Mouse (Mus musculus) forebrain, embryonic 10.5 days (tissue): Measurements from ENCODE around the gene Tpsb2. TPM values are rescaled to one million over a fixed set of nuclear protein-coding genes. Genes with fewer than 3 reads are reported as not detected.

Experiments used
- DNase-seq: peaks from one replicate; pipeline ENCODE4 v3.0.0-alpha.2; 2017; ENCODE audit warnings: low spot score; ENCODE audit errors: extremely low spot score
- H3K27ac ChIP-seq: fragments of 300-500 bp; sonication (generic); 2 replicates; pipeline ENCODE4 v1.5.1; 2016; ENCODE audit warnings: mild to moderate bottlenecking
- H3K27me3 ChIP-seq: fragments of 300-500 bp; sonication (generic); 2 replicates; pipeline ENCODE4 v1.6.1; 2016; ENCODE audit warnings: mild to moderate bottlenecking; ENCODE audit not compliant: poor library complexity, severe bottlenecking
- H3K36me3 ChIP-seq: fragments of 300-500 bp; sonication (generic); replicated peaks from 2 replicates; pipeline ENCODE4 v1.6.1; 2016; ENCODE audit warnings: mild to moderate bottlenecking, moderate library complexity
- H3K4me1 ChIP-seq: fragments of 300-500 bp; sonication (generic); 2 replicates; pipeline ENCODE4 v1.6.1; 2016
- H3K4me3 ChIP-seq: fragments of 300-500 bp; sonication (generic); 2 replicates; pipeline ENCODE4 v1.5.1; 2016; ENCODE audit warnings: mild to moderate bottlenecking, moderate library complexity
- H3K9me3 ChIP-seq: fragments of 300-500 bp; sonication (generic); 2 replicates; pipeline ENCODE4 v1.6.1; 2016; ENCODE audit warnings: mild to moderate bottlenecking, moderate library complexity
- WGBS: fragments of 180-500 bp; shearing (Covaris S2); methylation state at CpG from one replicate; pipeline ENCODE4 v1.1.7; 2016; 5-methylcytosine and 5-hydroxymethylcytosine counted together
- polyA plus RNA-seq: library from polyadenylated mRNA; unstranded; fragments of >200 nt; fragmentation: Nextera tagmentation; extraction: Ambion mirVana; gene quantifications from 2 replicates; pipeline ENCODE4 v1.2.1, GENCODE M21; 2016

Tpsb2 gene
- polyA plus RNA-seq = not detected in 2 replicates

- H3K27ac ChIP-seq = no peak within 1 kb of the TSS
- no peak for DNase-seq
- H3K4me3 ChIP-seq = no peak within 1 kb of the TSS
- H3K36me3 ChIP-seq = no peaks in the 10 kb centered on the region
- no peaks in the 10 kb centered on the region for H3K27me3 ChIP-seq
- H3K4me1 ChIP-seq = no peaks in the 10 kb centered on the region
- no peaks in the 10 kb centered on the region for H3K9me3 ChIP-seq
- WGBS = 78% methylated on average over 2 of the region's 2 CpGs
Observed at GRCm38 (mm10) chr17:25366005-25366404, at the start of gene Tpsb2. Gene Tpsb2, plus strand, starts transcription at chr17:25366305.

GRCm38 (mm10) chr17:25318354-25318753, 47.8 kb upstream of the Tpsb2 start, which contains the start of gene Prss29:
Gene Prss29, plus strand, starts transcription at chr17:25318654.
- Histone ChIP-seq H3K9me3 (no peaks in the 10 kb centered on the region), H3K27me3 (no peaks in the 10 kb centered on the region), H3K4me3 (no peak within 1 kb of the TSS), H3K4me1 (no peaks in the 10 kb centered on the region), H3K27ac (no peak within 1 kb of the TSS), H3K36me3 (no peaks in the 10 kb centered on the region)
- DNase-seq = no peak
- 89% methylated on average over 5 of the region's 5 CpGs for WGBS

- 92% methylated on average over 8 of the region's 8 CpGs for WGBS
- no peaks in the 10 kb centered on the region for H3K4me1 ChIP-seq
- no peak overlapping the region for H3K4me3 ChIP-seq
- no peaks in the 10 kb centered on the region for H3K9me3 ChIP-seq
- no peak for DNase-seq
- H3K27me3 ChIP-seq = no peaks in the 10 kb centered on the region
- H3K36me3 ChIP-seq = no peaks in the 10 kb centered on the region
- H3K27ac ChIP-seq = no peak overlapping the region
Observed at GRCm38 (mm10) chr17:25320819-25321218, 45.3 kb upstream of the Tpsb2 start.

GRCm38 (mm10) chr17:25322930-25323329, 43.2 kb upstream of the Tpsb2 start:
- no peaks in the 10 kb centered on the region for H3K9me3 ChIP-seq
- H3K27me3 ChIP-seq = no peaks in the 10 kb centered on the region
- H3K4me1 ChIP-seq = no peaks in the 10 kb centered on the region
- H3K4me3 ChIP-seq = no peak overlapping the region
- no peak overlapping the region for H3K27ac ChIP-seq
- DNase-seq = no peak
- 34% methylated on average over 2 of the region's 2 CpGs for WGBS
- no peaks in the 10 kb centered on the region for H3K36me3 ChIP-seq

DNA sequence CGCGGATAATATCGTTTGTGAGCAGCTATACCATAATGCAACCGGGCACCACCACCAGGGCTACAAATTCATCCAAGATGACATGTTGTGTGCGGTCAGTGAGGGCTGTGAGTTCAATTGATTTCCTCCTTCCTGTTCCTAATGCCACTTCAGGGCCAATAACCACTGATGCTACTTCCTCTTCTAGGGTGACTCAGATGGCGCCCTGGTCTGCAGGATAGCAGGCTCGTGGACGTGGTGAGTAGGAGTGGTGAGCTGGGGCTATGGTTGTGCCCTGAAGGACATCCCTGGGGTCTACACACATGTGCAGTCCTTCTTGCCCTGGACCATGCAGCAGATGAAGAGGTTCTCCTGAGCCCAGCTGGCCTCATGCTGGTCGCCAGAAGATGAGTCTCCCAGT, 33.8 kb upstream of the Tpsb2 start:
- no peak for DNase-seq
- H3K4me1 ChIP-seq = no peaks in the 10 kb centered on the region
- H3K9me3 ChIP-seq = no peaks in the 10 kb centered on the region
- H3K27ac ChIP-seq = no peak overlapping the region
- peaks cover 15% of the 10 kb centered on the region for H3K27me3 ChIP-seq
- H3K4me3 ChIP-seq = no peak overlapping the region
- no peaks in the 10 kb centered on the region for H3K36me3 ChIP-seq
- 83% methylated on average over 9 of the region's 9 CpGs for WGBS

GRCm38 (mm10) chr17:25333943-25334342, 32.2 kb upstream of the Tpsb2 start:
- H3K36me3 ChIP-seq = no peaks in the 10 kb centered on the region
- no peaks in the 10 kb centered on the region for H3K4me1 ChIP-seq
- no peaks in the 10 kb centered on the region for H3K9me3 ChIP-seq
- H3K4me3 ChIP-seq = no peak overlapping the region
- H3K27me3 ChIP-seq = peaks cover 15% of the 10 kb centered on the region
- DNase-seq = peak; percentile 76
- 1% methylated on average over 8 of the region's 8 CpGs for WGBS
- H3K27ac ChIP-seq = no peak overlapping the region

GRCm38 (mm10) chr17:25338218-25338617, 27.9 kb upstream of the Tpsb2 start:
- no peaks in the 10 kb centered on the region for H3K36me3 ChIP-seq
- no peak for DNase-seq
- 83% methylated on average over 4 of the region's 4 CpGs for WGBS
- H3K9me3 ChIP-seq = no peaks in the 10 kb centered on the region
- no peaks in the 10 kb centered on the region for H3K4me1 ChIP-seq
- H3K27ac ChIP-seq = no peak overlapping the region
- no peak overlapping the region for H3K4me3 ChIP-seq
- peaks cover 13% of the 10 kb centered on the region for H3K27me3 ChIP-seq

DNA sequence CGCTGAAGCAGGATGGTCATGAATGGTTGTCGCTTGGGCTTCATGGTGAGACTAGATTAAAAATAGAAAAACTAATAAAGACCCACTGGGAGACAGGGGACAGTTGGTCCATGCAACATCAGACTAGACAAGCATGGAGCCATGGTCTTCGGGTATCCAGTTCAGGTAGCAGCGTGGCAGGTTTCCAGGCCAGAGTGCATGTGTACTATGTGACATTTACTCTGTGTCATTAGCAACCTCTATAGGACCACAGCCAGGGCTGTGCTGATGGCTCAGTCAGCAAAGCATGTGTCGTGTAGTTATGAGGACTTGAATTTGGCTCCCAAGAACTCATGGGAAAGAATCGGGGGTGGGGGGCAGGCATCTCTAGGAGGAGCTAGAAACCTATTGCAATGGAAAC, 26.1 kb upstream of the Tpsb2 start:
- no peaks in the 10 kb centered on the region for H3K27me3 ChIP-seq
- H3K27ac ChIP-seq = no peak overlapping the region
- DNase-seq = no peak
- H3K4me1 ChIP-seq = no peaks in the 10 kb centered on the region
- no peaks in the 10 kb centered on the region for H3K36me3 ChIP-seq
- no peak overlapping the region for H3K4me3 ChIP-seq
- WGBS = 89% methylated on average over 6 of the region's 6 CpGs
- H3K9me3 ChIP-seq = no peaks in the 10 kb centered on the region

DNA sequence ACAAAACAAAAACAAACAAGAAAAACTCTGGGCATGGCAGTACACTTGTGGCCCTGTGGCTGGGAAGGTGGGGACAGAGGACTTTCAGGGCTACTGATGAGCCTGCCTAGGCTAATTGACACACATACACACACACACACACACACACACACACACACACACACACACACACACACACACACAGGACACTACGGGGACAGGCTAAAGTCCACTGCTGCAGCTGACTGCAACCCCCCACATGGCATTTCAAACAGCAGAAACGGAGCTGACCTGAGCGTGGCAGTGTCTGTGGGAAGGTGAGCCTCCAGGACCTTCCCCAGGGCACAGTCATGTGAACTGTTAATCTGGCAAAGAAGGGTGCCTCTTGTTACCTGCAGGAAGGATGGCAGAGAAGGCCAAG, 24.6 kb upstream of the Tpsb2 start:
- no peak for DNase-seq
- Histone ChIP-seq H3K4me1 (no peaks in the 10 kb centered on the region), H3K4me3 (no peak overlapping the region), H3K27ac (no peak overlapping the region), H3K36me3 (no peaks in the 10 kb centered on the region), H3K9me3 (no peaks in the 10 kb centered on the region), H3K27me3 (no peaks in the 10 kb centered on the region)
- 66% methylated on average over 3 of the region's 3 CpGs for WGBS

GRCm38 (mm10) chr17:25345462-25345861, 20.6 kb upstream of the Tpsb2 start, which contains the start of gene Tpsab1:
Gene Tpsab1, minus strand, starts transcription at chr17:25345562.
- Histone ChIP-seq H3K4me3 (no peak within 1 kb of the TSS), H3K27me3 (no peaks in the 10 kb centered on the region), H3K9me3 (no peaks in the 10 kb centered on the region), H3K36me3 (no peaks in the 10 kb centered on the region), H3K27ac (no peak within 1 kb of the TSS), H3K4me1 (no peaks in the 10 kb centered on the region)
- DNase-seq = no peak
- WGBS = 95% methylated on average over 4 of the region's 4 CpGs

- DNase-seq = no peak
- Histone ChIP-seq H3K27me3 (no peaks in the 10 kb centered on the region), H3K27ac (no peak overlapping the region), H3K4me1 (no peaks in the 10 kb centered on the region), H3K9me3 (no peaks in the 10 kb centered on the region), H3K36me3 (no peaks in the 10 kb centered on the region), H3K4me3 (no peak overlapping the region)
- 71% methylated on average over 2 of the region's 2 CpGs for WGBS
Observed at GRCm38 (mm10) chr17:25361291-25361690, 4.8 kb upstream of the Tpsb2 start.

DNA sequence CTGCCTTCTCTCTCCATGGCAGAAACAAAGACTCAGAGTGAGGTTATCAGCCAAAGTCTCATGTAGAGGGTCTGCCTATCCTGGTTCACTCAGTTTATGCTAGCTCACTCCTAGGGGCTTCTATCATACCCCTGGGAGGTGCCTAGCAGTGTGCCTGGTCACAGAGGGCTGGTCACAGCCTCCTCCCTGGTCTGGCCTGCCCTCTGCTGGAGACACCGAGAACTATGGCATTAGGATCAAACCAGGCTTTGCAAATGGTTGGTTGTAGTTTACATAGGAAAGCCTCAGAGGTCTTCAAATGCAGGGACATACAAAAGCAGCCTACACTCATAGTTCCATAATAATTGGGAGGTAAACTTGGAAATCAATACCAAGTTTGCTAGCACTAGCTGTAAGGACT, 2.4 kb upstream of the Tpsb2 start:
- WGBS = 17% methylated on average over 1 of the region's 1 CpGs
- no peak overlapping the region for H3K27ac ChIP-seq
- no peaks in the 10 kb centered on the region for H3K36me3 ChIP-seq

GRCm38 (mm10) chr17:25368973-25369372, 2.9 kb downstream of the Tpsb2 start, which contains the start of gene Tpsg1:
Gene Tpsg1, plus strand, starts transcription at chr17:25369273.
- no peaks in the 10 kb centered on the region for H3K27me3 ChIP-seq
- H3K36me3 ChIP-seq = no peaks in the 10 kb centered on the region
- H3K27ac ChIP-seq = no peak within 1 kb of the TSS
- H3K4me3 ChIP-seq = no peak within 1 kb of the TSS
- no peak for DNase-seq
- H3K4me1 ChIP-seq = peaks cover 4% of the 10 kb centered on the region; the same call in 1 of the 2 replicates
- H3K9me3 ChIP-seq = no peaks in the 10 kb centered on the region
- 85% methylated on average over 3 of the region's 3 CpGs for WGBS

More for the DNA sequence above, 2.4 kb upstream of the Tpsb2 start:
- no peaks in the 10 kb centered on the region for H3K27me3 ChIP-seq
- no peak for DNase-seq
- H3K4me3 ChIP-seq = no peak overlapping the region
- no peaks in the 10 kb centered on the region for H3K4me1 ChIP-seq
- no peaks in the 10 kb centered on the region for H3K9me3 ChIP-seq

DNA sequence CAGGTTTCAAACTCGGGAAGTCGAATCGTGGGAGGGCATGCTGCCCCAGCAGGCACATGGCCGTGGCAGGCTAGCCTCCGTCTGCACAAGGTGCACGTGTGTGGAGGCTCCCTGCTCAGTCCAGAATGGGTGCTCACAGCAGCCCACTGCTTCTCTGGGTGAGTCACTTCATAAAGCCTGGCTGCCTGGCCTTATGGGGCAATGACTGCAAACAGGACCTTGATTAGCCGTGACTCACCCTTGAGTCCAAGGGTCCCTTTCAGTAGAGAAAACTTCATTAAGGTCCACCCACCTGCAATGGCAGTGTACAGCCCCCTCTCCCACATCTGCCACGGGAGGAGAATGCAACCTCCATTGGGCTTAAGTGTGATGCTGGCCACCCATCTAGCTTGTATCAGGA, 6.4 kb downstream of the Tpsb2 start:
- no peaks in the 10 kb centered on the region for H3K9me3 ChIP-seq
- peaks cover 5% of the 10 kb centered on the region; the same call in 1 of the 2 replicates for H3K4me1 ChIP-seq
- WGBS = 83% methylated on average over 8 of the region's 8 CpGs
- no peak overlapping the region for H3K27ac ChIP-seq
- H3K4me3 ChIP-seq = no peak overlapping the region
- no peaks in the 10 kb centered on the region; the same call in 1 of the 2 replicates for H3K36me3 ChIP-seq
- H3K27me3 ChIP-seq = no peaks in the 10 kb centered on the region
- no peak for DNase-seq
